Mouse (Mus musculus) brain, embryonic 14.5 days (tissue): Measurements from ENCODE around the gene Upb1.

Experiments
- CTCF ChIP-seq: fragments of 200-500 bp; IDR thresholded peaks from 2 replicates; pipeline ENCODE4 v1.5.1; 2012; ENCODE audit warnings: inconsistent platforms, mild to moderate bottlenecking, moderate library complexity, borderline replicate concordance; ENCODE audit not compliant: insufficient read depth, insufficient read length; ENCODE audit errors: extremely low read depth
- POLR2A ChIP-seq: fragments of 200-500 bp; IDR thresholded peaks from 2 replicates; pipeline ENCODE4 v1.6.1; 2012; ENCODE audit warnings: mild to moderate bottlenecking, inconsistent platforms, borderline replicate concordance; ENCODE audit not compliant: poor library complexity, insufficient read depth, insufficient read length, severe bottlenecking; ENCODE audit errors: extremely low read depth

DNA sequence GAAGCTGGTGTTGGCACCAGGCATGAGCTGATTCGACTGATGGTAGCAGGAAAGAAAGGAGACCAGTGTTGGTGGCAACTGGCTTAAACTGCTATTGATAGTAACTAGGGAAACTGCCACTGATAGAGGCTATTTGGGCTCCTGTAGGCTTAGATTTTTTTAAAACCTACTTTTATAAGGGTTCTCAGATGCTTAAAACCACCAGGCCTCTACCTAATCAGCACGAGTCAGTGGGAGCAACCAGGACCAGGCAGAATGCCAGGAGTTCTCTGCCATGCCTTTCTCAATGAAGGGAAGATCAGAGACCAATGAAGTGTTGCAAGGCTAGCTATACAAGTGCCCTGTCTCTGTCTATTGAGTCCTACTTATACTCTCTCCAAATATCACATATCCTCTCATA, 88.6 kb downstream of the Upb1 start:
- TF ChIP-seq CTCF (no peak), POLR2A (no peak)
